Mouse (Mus musculus) thymus, postnatal 10 days (tissue): ENCODE measurements at regions not wholly inside any gene's neighbourhood (a gene's known extent, or its start where the extent isn't known, plus 50 kb on each side); places are given as distances from the start of the nearest gene placed in this dataset.
"Not testable (repeated sequence)": the region's sequence is repeated elsewhere in the genome, so short reads cannot be mapped to it uniquely, and the experiment has no call there.

ENCODE experiments used
- DNase-seq, 2 experiments: peaks; one replicate each; pipeline ENCODE4 v3.0.0; 2021; ENCODE audit warnings: low spot score in 2 of 2

GRCm38 (mm10) chr1:136680173-136680572 is 55.5 kb downstream of the Zfp281 start:
- DNase-seq = no peak

- not testable (repeated sequence) for DNase-seq
Observed at GRCm38 (mm10) chr1:136682311-136682710, 57.6 kb downstream of the Zfp281 start.

- DNase-seq = peak; percentile 49 to 51
Observed at GRCm38 (mm10) chr1:136683061-136683531, 58.4 kb downstream of the Zfp281 start.

DNA sequence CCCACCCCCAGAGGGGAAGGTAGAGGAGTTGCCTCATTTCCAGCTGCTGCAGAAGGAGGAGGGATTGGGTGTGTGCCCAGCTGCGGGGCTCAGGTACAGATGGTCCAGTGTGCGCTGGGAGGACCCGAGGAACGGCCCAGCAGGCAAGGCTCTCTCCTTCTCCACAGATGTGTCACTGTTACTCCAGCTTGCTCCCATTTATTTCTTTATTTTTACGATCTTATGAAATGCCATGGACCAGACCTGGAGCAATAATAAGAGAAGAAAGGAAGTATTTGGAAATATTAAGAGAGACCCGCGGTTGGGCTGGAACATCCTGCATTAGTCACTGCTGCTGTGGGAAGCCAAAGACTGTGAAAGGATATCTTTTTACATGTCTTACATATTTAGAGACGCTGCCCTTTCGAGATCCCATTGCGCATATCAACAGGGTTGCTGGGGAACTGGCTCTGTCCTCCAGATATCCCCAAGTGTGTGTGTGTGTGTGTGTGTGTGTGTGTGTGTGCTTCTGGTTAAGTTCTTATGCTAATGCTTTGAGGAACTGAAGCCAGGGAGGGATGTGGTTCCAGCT is 58.9 kb downstream of the Zfp281 start:
- no peak for DNase-seq

- DNase-seq = no peak
Observed at GRCm38 (mm10) chr1:136684481-136684880, 59.8 kb downstream of the Zfp281 start.

- DNase-seq = peak in 1 of 2 experiments; percentile 44
Observed at GRCm38 (mm10) chr1:136685191-136686060, 60.7 kb downstream of the Zfp281 start.

DNA sequence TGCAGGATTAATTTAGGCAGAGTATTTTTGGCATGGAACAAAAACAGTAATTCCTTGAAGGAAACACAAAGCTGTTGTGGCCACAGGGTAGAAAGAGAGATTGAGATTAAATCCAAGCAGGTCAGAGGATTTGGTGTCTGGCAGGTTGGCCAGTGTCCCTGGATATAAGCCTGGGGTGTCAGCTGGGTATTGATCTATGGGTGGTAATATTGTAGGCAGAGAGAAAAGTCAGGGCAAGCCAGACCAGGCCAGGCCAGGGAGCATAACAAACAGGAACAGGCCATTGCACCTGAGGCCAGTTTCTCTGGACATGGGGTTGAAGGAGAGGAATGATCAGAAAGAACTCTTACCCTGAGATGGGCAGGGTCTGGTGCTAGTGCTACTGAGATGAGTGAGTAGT is 61.8 kb downstream of the Zfp281 start:
- DNase-seq = no peak

DNA sequence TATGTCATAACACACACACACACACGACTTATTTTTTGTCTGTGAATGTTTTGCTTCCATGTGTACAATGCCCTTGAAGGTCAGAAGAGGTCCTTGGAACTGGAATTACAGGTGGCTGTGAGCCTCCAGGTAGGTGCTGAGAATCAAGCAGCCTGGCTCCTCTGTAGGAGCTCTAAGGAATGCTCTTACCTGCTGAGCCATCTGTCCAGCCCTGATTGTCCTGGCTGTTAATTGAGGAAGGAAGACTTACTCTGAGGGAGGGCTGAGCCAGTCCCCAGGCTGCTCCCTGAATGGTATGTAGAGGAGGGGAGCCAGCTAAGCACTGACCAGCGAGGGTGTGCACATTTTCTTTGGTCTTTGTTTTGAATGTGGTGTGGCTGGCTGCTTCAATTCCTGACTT is 65.4 kb downstream of the Zfp281 start:
- DNase-seq = no peak

GRCm38 (mm10) chr1:136693421-136693820 is 68.7 kb downstream of the Zfp281 start:
- DNase-seq = no peak

DNA sequence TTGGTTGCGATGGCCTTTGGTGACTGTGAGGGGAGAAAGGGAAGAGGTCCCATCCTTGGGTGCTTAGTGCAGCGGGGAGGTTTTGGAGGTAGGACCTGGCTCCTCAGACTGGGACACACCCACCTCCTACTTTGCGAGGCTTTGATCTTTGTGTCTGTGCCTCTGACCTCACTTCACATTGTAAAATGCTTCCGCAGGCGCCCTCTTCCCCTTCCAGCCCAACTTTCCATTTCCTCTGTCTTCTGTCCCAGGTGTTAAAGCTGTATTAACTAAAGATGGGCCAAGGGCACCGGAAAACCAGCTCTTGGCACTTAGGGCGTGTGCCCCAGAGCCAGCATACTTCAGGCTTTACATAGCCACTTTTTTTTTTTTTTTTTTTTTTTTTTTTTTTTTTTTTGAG is 70.3 kb downstream of the Zfp281 start:
- peak; percentile 43 to 49 for DNase-seq

DNA sequence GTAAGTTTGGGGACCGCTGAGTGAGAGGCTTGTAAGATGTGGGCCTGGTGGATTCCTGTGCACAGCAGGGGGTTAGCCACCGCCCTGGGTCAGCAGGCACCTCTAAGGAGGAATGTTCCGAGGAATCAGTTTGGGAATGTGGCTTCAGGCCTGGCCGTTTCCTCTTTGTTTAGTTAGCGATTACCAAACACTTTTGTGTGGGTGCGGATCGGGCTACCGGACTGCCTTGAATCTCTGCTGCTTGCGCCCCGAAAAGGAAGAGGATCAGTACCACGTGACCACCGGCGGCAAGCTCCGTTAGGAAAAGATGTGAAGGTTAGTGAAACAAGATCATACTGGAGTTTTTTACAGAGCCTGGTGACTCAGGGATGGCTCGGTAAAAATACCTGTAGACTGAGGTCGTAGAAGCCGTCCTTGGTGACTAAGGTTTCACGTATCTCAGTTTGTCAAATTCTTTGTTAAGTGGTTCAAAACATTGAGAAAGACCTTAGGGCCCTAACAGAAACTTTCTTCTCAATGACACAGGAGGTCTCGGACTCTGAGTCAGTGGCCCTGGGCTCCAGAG is 71.5 kb downstream of the Zfp281 start:
- DNase-seq = no peak

GRCm38 (mm10) chr1:136698454-136699152 is 73.9 kb downstream of the Zfp281 start:
- no peak for DNase-seq

- DNase-seq = no peak
Observed at GRCm38 (mm10) chr1:136699153-136699524, 74.4 kb downstream of the Zfp281 start.

GRCm38 (mm10) chr1:136699571-136699970 is 74.9 kb downstream of the Zfp281 start:
- no peak for DNase-seq

- DNase-seq = no peak
Observed at GRCm38 (mm10) chr1:136704139-136704538, 79.4 kb downstream of the Zfp281 start.

DNA sequence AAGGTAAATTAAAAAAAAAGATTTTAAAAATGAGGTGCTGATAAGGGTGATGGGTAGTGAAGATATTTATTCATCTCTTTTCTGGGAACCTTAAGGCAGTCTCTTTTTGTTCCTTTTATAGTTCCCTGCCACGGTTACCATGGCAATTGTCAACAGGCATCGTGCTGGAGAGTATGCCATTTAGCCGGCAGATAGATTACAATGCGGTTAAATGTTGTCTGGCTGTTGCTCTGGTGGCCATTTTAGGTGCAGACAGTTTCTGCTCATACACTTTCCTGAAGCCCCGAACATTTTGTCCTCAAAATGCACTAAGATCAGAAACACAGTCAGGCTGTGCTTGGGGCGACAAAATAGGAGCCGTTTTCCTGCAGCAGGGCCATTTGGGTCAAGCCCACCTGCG is 81.8 kb downstream of the Zfp281 start:
- no peak for DNase-seq

GRCm38 (mm10) chr1:136707394-136707793 is 82.7 kb downstream of the Zfp281 start:
- peak; percentile 31 to 39 for DNase-seq

DNA sequence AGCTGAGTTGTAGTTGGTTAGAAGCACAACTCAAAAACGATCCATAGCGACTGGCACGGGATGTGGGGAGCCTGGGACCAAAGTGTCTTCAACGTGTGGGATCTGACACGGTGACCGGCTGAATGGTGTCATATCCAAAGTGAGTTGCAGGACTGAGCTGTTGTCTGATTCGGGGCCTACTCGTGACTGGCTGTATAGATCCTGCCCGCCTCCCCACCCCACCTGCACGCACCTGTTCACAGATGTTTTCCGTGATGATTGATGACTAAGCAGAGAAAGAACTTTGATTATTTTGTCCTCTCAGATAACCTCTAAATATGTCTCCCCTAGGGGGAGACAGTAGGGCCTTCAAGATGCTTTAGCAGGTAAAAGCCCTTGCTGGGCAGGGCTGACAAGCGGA is 83.2 kb downstream of the Zfp281 start:
- DNase-seq = no peak

- DNase-seq = no peak
Observed at GRCm38 (mm10) chr1:136710196-136710595, 85.5 kb downstream of the Zfp281 start.

GRCm38 (mm10) chr1:136711243-136711642 is 86.5 kb downstream of the Zfp281 start:
- no peak for DNase-seq

DNA sequence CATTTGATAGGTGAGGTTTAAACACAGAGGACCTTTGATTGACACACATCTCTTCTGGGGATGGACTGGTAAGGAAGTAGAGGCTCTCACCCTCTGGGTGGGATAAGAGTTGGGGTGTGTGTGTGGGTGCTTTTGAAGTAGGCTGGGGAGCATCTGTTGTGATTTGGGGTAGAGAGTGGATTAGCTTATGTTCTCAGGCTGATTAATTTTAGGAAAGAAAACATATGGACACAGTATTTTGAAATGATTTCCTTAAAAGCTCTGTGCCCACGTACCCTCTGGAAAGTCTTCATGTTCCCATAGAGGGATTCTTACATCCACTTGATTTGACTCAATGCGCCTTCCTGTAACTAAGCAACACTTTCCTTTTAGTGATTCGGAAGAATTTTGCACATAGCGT is 89.4 kb downstream of the Zfp281 start:
- DNase-seq = no peak

DNA sequence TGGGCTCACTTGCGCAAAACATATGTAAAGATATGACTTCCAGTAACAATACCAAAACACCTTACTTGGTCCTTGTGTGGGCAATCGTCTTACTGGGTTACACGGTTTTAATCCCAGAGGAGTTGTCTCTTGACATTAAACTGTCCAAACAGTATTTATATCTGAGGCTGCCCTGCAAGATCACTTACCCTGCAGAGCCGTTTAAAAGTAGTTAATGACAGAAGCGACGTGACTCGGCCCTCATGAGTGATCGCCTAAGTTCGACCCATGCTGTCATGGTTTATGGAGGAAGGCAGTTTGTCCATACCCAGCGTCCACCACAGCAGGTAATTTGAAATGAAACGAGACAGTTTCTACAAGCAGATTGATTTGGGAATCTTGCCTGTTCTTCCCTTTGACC is 90.3 kb downstream of the Zfp281 start:
- no peak for DNase-seq
